Mouse (Mus musculus): ENCODE results near the gene Zfp639. TPM values are rescaled to one million over a fixed set of nuclear protein-coding genes. Genes with fewer than 3 reads are reported as not detected.

Gene Zfp639
- polyA plus RNA-seq, 1 experiment from 2014 or later, result 48.4 TPM

- Histone ChIP-seq H3K9ac (ENCODE audit: low read length) (no peak overlapping the region), H3K4me3 (ENCODE audit: low read depth, low read length) (no peak overlapping the region), H3K27ac (ENCODE audit: low read depth, low read length) (no peak overlapping the region), H3K4me2 (ENCODE audit: low read depth) (no peak overlapping the region), H3K9me3 (ENCODE audit: control insufficient read depth, low read length) (no peaks in the 10 kb centered on the region), H3K36me3 (ENCODE audit: control insufficient read depth, insufficient read depth, low read length) (peaks cover 5% of the 10 kb centered on the region), H3K27me3 (ENCODE audit: control insufficient read depth, insufficient read depth, low read length) (no peaks in the 10 kb centered on the region), H3K4me1 (ENCODE audit: control insufficient read depth, insufficient read depth, low read length) (no peaks in the 10 kb centered on the region)
- WGBS, result 98% methylated on average over 6 of the region's 6 CpGs
- ATAC-seq (ENCODE audit: insufficient read depth, low FRiP score, low TSS enrichment) (no peak), DNase-seq (ENCODE audit: low spot score) (no peak)
Measured at GRCm38 (mm10) chr3:32563401-32563800, 53.3 kb downstream of the Zfp639 start.

Other genes with a start within 250 kb of the Zfp639 start
- gene Zmat3, start 144.2 kb upstream of the Zfp639 start, polyA plus RNA-seq (2014; fragmentation: Nextera tagmentation; extraction: Ambion mirVana), result 10.6 and 11.5 TPM in 2 replicates
- 17.2 and 23.0 TPM in 2 replicates for gene Pik3ca, start 112.6 kb upstream of the Zfp639 start, polyA plus RNA-seq (2014; fragmentation: Nextera tagmentation; extraction: Ambion mirVana)
- gene Kcnmb3, start 18.0 kb upstream of the Zfp639 start, polyA plus RNA-seq (2014; fragmentation: Nextera tagmentation; extraction: Ambion mirVana), result not detected in 2 replicates
- 26.8 and 31.5 TPM in 2 replicates for gene Mfn1, start 19.2 kb downstream of the Zfp639 start, polyA plus RNA-seq (2014; fragmentation: Nextera tagmentation; extraction: Ambion mirVana)
- gene Gnb4, start 106.3 kb downstream of the Zfp639 start, polyA plus RNA-seq (2014; fragmentation: Nextera tagmentation; extraction: Ambion mirVana), result 53.2 and 57.4 TPM in 2 replicates
- 233 and 237 TPM in 2 replicates for gene Actl6a, start 196.0 kb downstream of the Zfp639 start, polyA plus RNA-seq (2014; fragmentation: Nextera tagmentation; extraction: Ambion mirVana)
- 280 and 290 TPM in 2 replicates for gene Ndufb5, start 226.7 kb downstream of the Zfp639 start, polyA plus RNA-seq (2014; fragmentation: Nextera tagmentation; extraction: Ambion mirVana)
- 38.3 and 42.1 TPM in 2 replicates for gene Mrpl47, start 227.3 kb downstream of the Zfp639 start, polyA plus RNA-seq (2014; fragmentation: Nextera tagmentation; extraction: Ambion mirVana)